Mouse (Mus musculus) intestine, postnatal 0 days (tissue): ENCODE data around the gene C1qtnf1. TPM values are rescaled to one million over a fixed set of nuclear protein-coding genes. Genes with fewer than 3 reads are reported as not detected.

Experiments used
- ATAC-seq: fragments of 200-750 bp; cut with Nextera tagmentation; 2 replicates; pipeline ENCODE4 v1.8.0; 2017; ENCODE audit warnings: mild to moderate bottlenecking, moderate TSS enrichment, moderate library complexity
- H3K27ac ChIP-seq: fragments of 300-500 bp; sonication (generic); 2 replicates; pipeline ENCODE4 v1.5.1; 2014; ENCODE audit warnings: mild to moderate bottlenecking, low read depth, low read length, moderate library complexity
- H3K27me3 ChIP-seq: fragments of 300-500 bp; sonication (generic); replicated peaks from 2 replicates; pipeline ENCODE4 v1.6.1; 2014; ENCODE audit warnings: low read length, mixed read lengths; ENCODE audit not compliant: control insufficient read depth, insufficient read depth
- H3K36me3 ChIP-seq: fragments of 300-500 bp; sonication (generic); 2 replicates; pipeline ENCODE4 v1.6.1; 2014; ENCODE audit warnings: mild to moderate bottlenecking, moderate library complexity; ENCODE audit not compliant: control insufficient read depth, insufficient read depth
- H3K4me1 ChIP-seq: fragments of 300-500 bp; sonication (generic); replicated peaks from 2 replicates; pipeline ENCODE4 v1.6.1; 2014; ENCODE audit warnings: antibody characterized with exemption, low read length, mixed read lengths; ENCODE audit not compliant: control insufficient read depth, insufficient read depth
- H3K4me2 ChIP-seq: fragments of 300-500 bp; sonication (generic); replicated peaks from 2 replicates; pipeline ENCODE4 v1.6.1; 2014; ENCODE audit warnings: low read depth, mild to moderate bottlenecking, moderate library complexity
- H3K4me3 ChIP-seq: fragments of 300-500 bp; sonication (generic); 2 replicates; pipeline ENCODE4 v1.5.1; 2014; ENCODE audit warnings: low read depth, low read length
- H3K9ac ChIP-seq: fragments of 300-500 bp; sonication (generic); 2 replicates; pipeline ENCODE4 v1.6.1; 2014; ENCODE audit warnings: mild to moderate bottlenecking, low read depth, low read length
- H3K9me3 ChIP-seq: fragments of 300-500 bp; sonication (generic); 2 replicates; pipeline ENCODE4 v1.6.1; 2016; ENCODE audit warnings: mixed run types; ENCODE audit not compliant: control insufficient read depth
- CTCF ChIP-seq: sonication (generic); IDR thresholded peaks from 2 replicates; pipeline ENCODE4 v1.5.1; 2016; ENCODE audit warnings: low read depth, mild to moderate bottlenecking, control low read depth, antibody characterized with exemption, moderate library complexity
- WGBS: fragments of 180-500 bp; shearing (Covaris S2); extraction: QIAGEN DNeasy Blood & Tissue Kit; methylation state at CpG from one replicate; pipeline ENCODE4 v1.1.7; 2014; 5-methylcytosine and 5-hydroxymethylcytosine counted together
- polyA plus RNA-seq: library from polyadenylated mRNA; unstranded; fragments of >200 nt; fragmentation: Nextera tagmentation; extraction: Ambion mirVana; gene quantifications from 2 replicates; pipeline ENCODE4 v1.2.1, GENCODE M21; 2015

C1qtnf1 gene
- polyA plus RNA-seq, 1 experiment from 2014 or later = 6.1 TPM

GRCm38 (mm10) chr11:118436471-118436935, 8.5 kb downstream of the C1qtnf1 start:
- H3K9me3 ChIP-seq = no peaks in the 10 kb centered on the region
- H3K4me1 ChIP-seq = 0 out of 2 replicates have a peak, but pooled peaks cover 2% of the 10 kb centered on the region
- WGBS = 39% methylated on average over 6 of the region's 6 CpGs
- H3K36me3 ChIP-seq = no peaks in the 10 kb centered on the region
- no peak overlapping the region for H3K9ac ChIP-seq
- H3K4me2 ChIP-seq = no peak overlapping the region
- ATAC-seq = peak; percentile 28; the same call in 1 of the 2 replicates
- no peak overlapping the region for H3K4me3 ChIP-seq
- H3K27me3 ChIP-seq = no peaks in the 10 kb centered on the region
- no peak overlapping the region for H3K27ac ChIP-seq
- TF ChIP-seq CTCF = peak; percentile 52

GRCm38 (mm10) chr11:118438665-118439414, 10.8 kb downstream of the C1qtnf1 start:
- no peak for TF ChIP-seq CTCF
- Histone ChIP-seq H3K4me2 (0 out of 2 replicates have a peak overlapping the region, but pooled peaks have one; percentile 4), H3K36me3 (no peaks in the 10 kb centered on the region), H3K27me3 (no peaks in the 10 kb centered on the region), H3K9me3 (no peaks in the 10 kb centered on the region), H3K9ac (no peak overlapping the region), H3K4me1 (0 out of 2 replicates have a peak, but pooled peaks cover 2% of the 10 kb centered on the region), H3K4me3 (no peak overlapping the region), H3K27ac (no peak overlapping the region; the same call in 1 of the 2 replicates)
- peak; percentile 18 for ATAC-seq
- WGBS = 34% methylated on average over 11 of the region's 11 CpGs

GRCm38 (mm10) chr11:118442691-118443090, 14.7 kb downstream of the C1qtnf1 start:
- Histone ChIP-seq H3K4me1 (no peaks in the 10 kb centered on the region), H3K27ac (no peak overlapping the region), H3K36me3 (no peaks in the 10 kb centered on the region; the same call in 1 of the 2 replicates), H3K9me3 (no peaks in the 10 kb centered on the region), H3K9ac (no peak overlapping the region), H3K27me3 (no peaks in the 10 kb centered on the region), H3K4me3 (no peak overlapping the region), H3K4me2 (no peak overlapping the region)
- WGBS = 52% methylated on average over 13 of the region's 13 CpGs
- no peak for TF ChIP-seq CTCF
- ATAC-seq = no peak

GRCm38 (mm10) chr11:118443201-118443970, 15.4 kb downstream of the C1qtnf1 start:
- no peaks in the 10 kb centered on the region for H3K4me1 ChIP-seq
- no peak overlapping the region for H3K4me3 ChIP-seq
- no peak overlapping the region for H3K4me2 ChIP-seq
- ATAC-seq = peak; percentile 53
- H3K9ac ChIP-seq = no peak overlapping the region
- H3K27me3 ChIP-seq = no peaks in the 10 kb centered on the region
- WGBS = 36% methylated on average over 11 of the region's 11 CpGs
- no peak overlapping the region for H3K27ac ChIP-seq
- H3K9me3 ChIP-seq = no peaks in the 10 kb centered on the region
- peak; percentile 93 for TF ChIP-seq CTCF
- no peaks in the 10 kb centered on the region; the same call in 1 of the 2 replicates for H3K36me3 ChIP-seq

GRCm38 (mm10) chr11:118445843-118446242, 17.8 kb downstream of the C1qtnf1 start:
- 8% methylated on average over 3 of the region's 3 CpGs for WGBS

GRCm38 (mm10) chr11:118447346-118447745, 19.3 kb downstream of the C1qtnf1 start:
- H3K9ac ChIP-seq = no peak overlapping the region
- 64% methylated on average over 4 of the region's 4 CpGs for WGBS
- H3K36me3 ChIP-seq = no peaks in the 10 kb centered on the region; the same call in 1 of the 2 replicates
- H3K4me3 ChIP-seq = no peak overlapping the region
- no peaks in the 10 kb centered on the region for H3K9me3 ChIP-seq
- H3K27me3 ChIP-seq = no peaks in the 10 kb centered on the region
- H3K4me1 ChIP-seq = no peaks in the 10 kb centered on the region
- ATAC-seq = no peak
- H3K27ac ChIP-seq = no peak overlapping the region
- TF ChIP-seq CTCF = no peak
- H3K4me2 ChIP-seq = no peak overlapping the region

More at GRCm38 (mm10) chr11:118445843-118446242, 17.8 kb downstream of the C1qtnf1 start:
- Histone ChIP-seq H3K4me3 (no peak overlapping the region), H3K36me3 (no peaks in the 10 kb centered on the region; the same call in 1 of the 2 replicates), H3K4me2 (no peak overlapping the region), H3K9me3 (no peaks in the 10 kb centered on the region), H3K4me1 (no peaks in the 10 kb centered on the region), H3K27ac (no peak overlapping the region), H3K27me3 (no peaks in the 10 kb centered on the region), H3K9ac (no peak overlapping the region)
- TF ChIP-seq CTCF = peak; percentile 99
- peak; percentile 52; the same call in 1 of the 2 replicates for ATAC-seq
